Mouse (Mus musculus): Measurements from ENCODE around the gene Zdhhc14. TPM values are rescaled to one million over a fixed set of nuclear protein-coding genes. Genes with fewer than 3 reads are reported as not detected.

Gene Zdhhc14
- total and polyA plus RNA-seq, 3 experiments = 0.34 to 1.3 (median 0.35) TPM

- Histone ChIP-seq H3K36me3 (replicated peaks in 1 of 2; ENCODE audit: control insufficient read depth in 1 of 2, insufficient read depth in 1 of 2, low read length in 1 of 2) (no peaks in the 10 kb centered on the region), H3K9me3 (replicated peaks; ENCODE audit: low read length) (no peaks in the 10 kb centered on the region), H3K79me2 (replicated peaks; ENCODE audit: control insufficient read depth, extremely low read depth, insufficient read depth, poor library complexity, severe bottlenecking) (no peaks in the 10 kb centered on the region), H3K27ac (ENCODE audit: insufficient read depth, low read depth) (no peak overlapping the region), H3K9ac (ENCODE audit: insufficient read depth, low read depth) (no peak overlapping the region), H3K4me3 (replicated peaks in 1 of 3; ENCODE audit: low read depth in 2 of 3, low read length in 2 of 3, poor library complexity in 1 of 3) (no peak overlapping the region), H3K27me3 (replicated peaks) (no peaks in the 10 kb centered on the region), H3K4me2 (ENCODE audit: insufficient read depth, low read depth, poor library complexity, severe bottlenecking) (no peak overlapping the region), H3K4me1 (ENCODE audit: control insufficient read depth in 1 of 2, insufficient read depth in 2 of 2) (peaks cover 4 to 5% of the 10 kb centered on the region in 2 experiments; a peak in 1 of 4 replicates)
- DNase-seq (ENCODE audit: extremely low read depth) = no peak
- TF ChIP-seq BHLHE40 (IDR thresholded peaks at IDR 0.05; ENCODE audit: low read depth, low read length) = no peak
- no peak for TF ChIP-seq NRF1 (IDR thresholded peaks at IDR 0.05; ENCODE audit: low read depth, low read length)
- no peak for TF ChIP-seq JUN (IDR thresholded peaks at IDR 0.05; ENCODE audit: insufficient read depth, low read depth, low read length)
- no peak for TF ChIP-seq ZMIZ1 (IDR thresholded peaks at IDR 0.05; ENCODE audit: low read depth, low read length)
- TF ChIP-seq IRF4 (IDR thresholded peaks at IDR 0.05; ENCODE audit: low read depth, low read length) = no peak
- no peak for TF ChIP-seq MEF2A (IDR thresholded peaks at IDR 0.05; ENCODE audit: borderline replicate concordance, low read depth, low read length)
- no peak for TF ChIP-seq TCF12 (IDR thresholded peaks at IDR 0.05; ENCODE audit: low read depth, low read length)
- TF ChIP-seq RCOR1 (conservative IDR thresholded peaks at IDR 0.05; ENCODE audit: low read depth, low read length) = no peak
- no peak for TF ChIP-seq SIN3A (IDR thresholded peaks at IDR 0.05; ENCODE audit: low read length)
- TF ChIP-seq EP300 (IDR thresholded peaks at IDR 0.05; ENCODE audit: low read length) = no peak
- no peak for TF ChIP-seq CHD2 (IDR thresholded peaks at IDR 0.05; ENCODE audit: low read length)
- TF ChIP-seq POLR2A (IDR thresholded peaks at IDR 0.05; ENCODE audit: low read depth, low read length) = no peak
- no peak for TF ChIP-seq GABPA (IDR thresholded peaks at IDR 0.05; ENCODE audit: insufficient replicate concordance, low read depth, low read length)
- TF ChIP-seq ZNF384 (IDR thresholded peaks at IDR 0.05; ENCODE audit: low read depth, low read length) = no peak
- dilution Hi-C loops (cut with MboI; ENCODE audit: extremely low pct_ligation_motif_present, extremely low pct_unique_long_range_greater_than_20kb, low sequenced_read_pairs) (no loop called here), in situ Hi-C loops (cut with MboI; ENCODE audit: low pct_ligation_motif_present, low pct_unique_long_range_greater_than_20kb, low sequenced_read_pairs) (no loop called here)
Observed at GRCm38 (mm10) chr17:5544065-5544464, 51.7 kb downstream of the Zdhhc14 start.

GRCm38 (mm10) chr17:5545065-5545464 lies 52.7 kb downstream of the Zdhhc14 start:
- dilution Hi-C loops (cut with MboI; ENCODE audit: extremely low pct_ligation_motif_present, extremely low pct_unique_long_range_greater_than_20kb, low sequenced_read_pairs) = no loop called here

More at GRCm38 (mm10) chr17:5545065-5545464, 52.7 kb downstream of the Zdhhc14 start:
- H3K9me3 ChIP-seq (replicated peaks; ENCODE audit: low read length) = no peaks in the 10 kb centered on the region
- H3K4me1 ChIP-seq (ENCODE audit: control insufficient read depth in 1 of 2, insufficient read depth in 2 of 2) = peaks cover 4 to 5% of the 10 kb centered on the region in 2 experiments; a peak in 1 of 4 replicates
- no peaks in the 10 kb centered on the region for H3K36me3 ChIP-seq (replicated peaks in 1 of 2; ENCODE audit: control insufficient read depth in 1 of 2, insufficient read depth in 1 of 2, low read length in 1 of 2)
- in situ Hi-C loops (cut with MboI; ENCODE audit: low pct_ligation_motif_present, low pct_unique_long_range_greater_than_20kb, low sequenced_read_pairs) = no loop called here
- no peaks in the 10 kb centered on the region for H3K79me2 ChIP-seq (replicated peaks; ENCODE audit: control insufficient read depth, extremely low read depth, insufficient read depth, poor library complexity, severe bottlenecking)
- TF ChIP-seq MAFK (IDR thresholded peaks at IDR 0.05; ENCODE audit: insufficient replicate concordance, low read length) (no peak), POLR2AphosphoS2 (IDR thresholded peaks at IDR 0.05; ENCODE audit: low read depth, low read length) (no peak), GABPA (IDR thresholded peaks at IDR 0.05; ENCODE audit: insufficient replicate concordance, low read depth, low read length) (no peak)
- no peak overlapping the region for H3K27ac ChIP-seq (ENCODE audit: insufficient read depth, low read depth)
- H3K9ac ChIP-seq (ENCODE audit: insufficient read depth, low read depth) = no peak overlapping the region
- no peaks in the 10 kb centered on the region for H3K27me3 ChIP-seq (replicated peaks)
- DNase-seq (ENCODE audit: extremely low read depth) = no peak
- no peak overlapping the region for H3K4me2 ChIP-seq (ENCODE audit: insufficient read depth, low read depth, poor library complexity, severe bottlenecking)
- no peak overlapping the region for H3K4me3 ChIP-seq (replicated peaks in 1 of 3; ENCODE audit: low read depth in 2 of 3, low read length in 2 of 3, poor library complexity in 1 of 3)

All from CH12.LX (cell line).